Comparison of ENCODE assay signal across 8 mouse cellular contexts in the genomic region with DNA sequence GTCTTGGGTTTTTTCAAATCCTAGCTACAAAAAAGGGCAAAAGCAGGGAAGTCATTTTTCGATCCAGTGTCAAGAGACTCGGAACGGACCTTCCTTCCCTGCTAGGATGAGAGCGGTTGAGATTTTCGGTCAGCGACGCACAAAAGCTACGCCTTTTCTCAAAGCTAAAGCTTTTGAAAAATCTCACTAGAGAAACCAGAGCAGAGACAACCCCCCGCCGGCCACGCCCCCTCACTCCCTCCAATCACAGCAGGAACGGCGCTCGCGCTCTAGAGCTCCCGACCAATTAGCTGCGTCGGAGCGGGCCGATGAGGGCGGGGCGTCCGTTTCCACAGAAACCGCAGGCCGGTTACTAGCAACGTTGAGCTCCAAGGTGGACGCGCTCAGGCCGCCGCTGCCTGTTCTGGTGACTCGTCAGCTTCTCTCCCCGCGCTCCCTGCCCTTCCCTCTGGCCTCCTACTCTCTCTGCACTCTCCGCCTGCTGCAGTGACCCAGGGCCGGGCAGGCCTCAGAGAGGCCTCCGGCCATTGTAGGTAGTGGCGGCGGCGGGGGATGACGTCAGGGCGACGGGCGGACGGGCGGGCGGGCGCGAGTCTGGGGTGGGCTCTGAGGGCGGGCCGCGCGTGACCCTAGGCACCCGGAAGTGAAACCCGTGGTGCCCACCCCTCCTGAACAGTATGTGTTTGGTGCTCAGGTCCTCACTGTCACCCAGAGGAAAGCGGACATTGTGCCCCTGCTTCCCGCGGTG. TPM values are rescaled to one million over a fixed set of nuclear protein-coding genes. Genes with fewer than 3 reads are reported as not detected.
DNase-seq lines count a peak whose midpoint lies in the region; ATAC-seq and TF ChIP-seq lines count a peak whose summit lies in the region.

A gene (plus strand): TSS at position 335 of the 748 bp plus-strand sequence.

- peak; percentile 99 for ATAC-seq in lung, postnatal 0 days

- peak within 1 kb of the TSS; percentile 99 for H3K27ac ChIP-seq in hindbrain, embryonic 10.5 days
- peak within 1 kb of the TSS; percentile 99 for H3K27ac ChIP-seq in lung, postnatal 0 days (ENCODE audit: low read length)

- H3K4me2 ChIP-seq in lung, postnatal 0 days (replicated peaks; ENCODE audit: low read depth, low read length) = peak within 1 kb of the TSS; percentile 78

- no peaks in the 10 kb centered on the region for H3K27me3 ChIP-seq in hindbrain, embryonic 10.5 days (ENCODE audit: insufficient read depth, poor library complexity, severe bottlenecking)
- H3K27me3 ChIP-seq in lung, postnatal 0 days (replicated peaks; ENCODE audit: insufficient read depth, low read length) = no peaks in the 10 kb centered on the region

- peak; percentile 95 for DNase-seq in MEL-GATA-1-ER (ENCODE audit: extremely low read depth, low read depth)
- peak; percentile 98 for DNase-seq in cerebellum, adult 8-10 months
- peak; percentile 94 for DNase-seq in forelimb bud, embryonic 11.5 days (ENCODE audit: low read depth, low spot score)
- DNase-seq in hindbrain, embryonic 10.5 days (ENCODE audit: low spot score) = peak; percentile 98
- peak; percentile 97 for DNase-seq in layer of hippocampus, adult 9-11 months
- DNase-seq in lung, postnatal 0 days (ENCODE audit: low spot score) = peak; percentile 98
- DNase-seq in ovary, postnatal 14 days (ENCODE audit: low spot score) = peak; percentile 95
- peak; percentile 98 for DNase-seq in thymus, postnatal 14 days

- WGBS in hindbrain, embryonic 10.5 days = under 1% methylated on average over 57 of the region's 57 CpGs
- 6% methylated on average over 52 of the region's 57 CpGs for WGBS in lung, postnatal 0 days

- H3K9me3 ChIP-seq in hindbrain, embryonic 10.5 days = no peaks in the 10 kb centered on the region
- no peaks in the 10 kb centered on the region for H3K9me3 ChIP-seq in lung, postnatal 0 days (ENCODE audit: low read length)

- H3K9ac ChIP-seq in lung, postnatal 0 days (replicated peaks; ENCODE audit: low read depth) = peak within 1 kb of the TSS; percentile 87

- TF ChIP-seq CTCF in lung, postnatal 0 days (IDR thresholded peaks at IDR 0.05) = no peak; the same call in 1 of the 2 replicates

- TF ChIP-seq EP300 in lung, postnatal 0 days (IDR thresholded peaks at IDR 0.05) = no peak

- peak within 1 kb of the TSS; percentile 78 for H3K4me3 ChIP-seq in hindbrain, embryonic 10.5 days
- H3K4me3 ChIP-seq in lung, postnatal 0 days (ENCODE audit: low read depth, low read length) = peak within 1 kb of the TSS; percentile 66

- peaks cover 16% of the 10 kb centered on the region for H3K4me1 ChIP-seq in hindbrain, embryonic 10.5 days (replicated peaks)
- H3K4me1 ChIP-seq in lung, postnatal 0 days (ENCODE audit: insufficient read depth, low read depth, low read length) = 0 out of 2 replicates have a peak, but pooled peaks cover 7% of the 10 kb centered on the region

- no peaks in the 10 kb centered on the region for H3K36me3 ChIP-seq in hindbrain, embryonic 10.5 days
- no peaks in the 10 kb centered on the region for H3K36me3 ChIP-seq in lung, postnatal 0 days (ENCODE audit: insufficient read depth, low read length)

RNA-seq across cellular contexts. Expression of the gene that starts here (rescaled TPM):
- 17.8 and 20.1 TPM in 2 replicates for polyA plus RNA-seq in hindbrain, embryonic 10.5 days (2016; fragmentation: Nextera tagmentation; extraction: Ambion mirVana)
- polyA plus RNA-seq in lung, postnatal 0 days (2015; fragmentation: Nextera tagmentation; extraction: Ambion mirVana) = 8.6 and 10.1 TPM in 2 replicates

Comparison
In these comparisons a context has a peak if more than half of its experiments do, and no peak if none do; other contexts are left out.
1. Peak in every context shown above with its lines: DNase-seq, ATAC-seq, H3K4me3 ChIP-seq and H3K27ac ChIP-seq.